Mouse (Mus musculus) myocyte (in vitro differentiated cells): ENCODE data around the gene Kcnk10.

ENCODE experiments used
- POLR2A ChIP-seq: IDR thresholded peaks from one replicate; pipeline ENCODE4 v1.6.1; 2011; ENCODE audit warnings: low read depth, mild to moderate bottlenecking, control low read depth, moderate library complexity; ENCODE audit not compliant: insufficient read length
- USF1 ChIP-seq: IDR thresholded peaks from one replicate; pipeline ENCODE4 v1.6.1; 2011; ENCODE audit warnings: low read depth, mild to moderate bottlenecking, control low read depth, moderate library complexity

DNA sequence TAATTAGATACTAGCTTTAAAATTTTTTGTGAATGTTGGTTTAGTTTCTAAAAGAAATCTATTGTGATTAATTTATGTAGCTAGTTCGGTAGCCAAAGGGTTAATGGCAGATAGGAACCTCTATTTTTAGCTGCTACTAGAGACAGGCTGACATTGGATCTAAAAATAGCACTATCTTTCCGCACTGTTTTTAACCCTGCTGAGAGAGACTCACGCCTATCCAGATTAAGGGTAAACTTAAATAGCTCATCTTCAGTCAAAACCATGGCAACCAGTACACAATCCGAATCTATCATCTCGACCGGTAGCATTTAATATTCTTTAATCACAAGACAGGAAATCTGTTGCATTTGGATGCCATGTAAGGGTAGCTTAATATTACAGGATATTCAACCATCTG, 24.0 kb upstream of the Kcnk10 start:
- TF ChIP-seq POLR2A (no peak), USF1 (no peak)
